Mouse (Mus musculus): ENCODE measurements around the gene Slc44a4. TPM values are rescaled to one million over a fixed set of nuclear protein-coding genes. Genes with fewer than 3 reads are reported as not detected.
A peak's percentile ranks its signal among the peaks of the same experiment; 100 is the strongest.

The Slc44a4 gene
- polyA plus RNA-seq, 1 experiment from 2014 or later = not detected

DNA sequence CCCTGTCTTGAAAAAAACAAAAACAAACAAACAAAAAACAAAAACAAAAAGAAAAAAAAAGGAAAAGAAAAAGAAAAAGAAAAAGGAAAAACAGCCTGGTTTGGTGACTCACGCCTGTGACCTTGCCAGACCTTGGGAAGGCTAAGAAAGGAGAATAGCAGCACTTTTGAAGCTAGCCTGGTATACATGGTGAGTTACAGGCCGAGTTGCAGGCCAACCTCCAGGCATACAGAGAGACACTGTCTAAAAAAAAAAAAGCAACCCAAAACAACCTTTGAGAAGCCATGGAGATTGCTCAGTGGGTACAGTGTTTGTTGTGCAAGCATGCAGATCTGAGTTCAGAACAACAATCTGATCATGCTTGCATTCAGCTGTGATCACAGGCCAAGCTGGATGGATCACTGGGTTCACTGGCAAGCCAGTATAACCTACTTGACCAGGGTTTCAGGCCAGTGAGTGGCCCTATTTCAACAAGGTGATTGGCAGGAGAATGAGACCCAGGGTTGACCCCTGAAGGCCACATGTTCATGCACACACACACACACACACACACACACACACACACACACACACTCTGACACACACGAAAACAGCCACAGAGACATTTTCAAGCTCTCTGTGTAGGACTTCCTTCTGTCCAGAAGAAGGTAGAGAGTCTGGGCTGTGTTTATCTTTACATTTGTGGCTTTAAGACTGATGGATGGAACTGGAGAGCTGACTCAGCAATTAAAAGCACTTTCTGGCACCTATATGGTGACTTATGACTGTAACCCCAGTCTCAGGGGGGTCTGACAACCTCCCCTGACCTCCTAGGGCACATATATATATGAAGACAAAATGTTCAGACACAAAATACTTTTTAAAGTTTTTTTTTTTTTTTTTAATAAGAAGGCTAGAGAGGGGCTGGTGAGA, 61.6 kb downstream of the Slc44a4 start:
- Histone ChIP-seq H3K27ac (no peak overlapping the region), H3K4me1 (replicated peaks) (peaks cover 15% of the 10 kb centered on the region), H3K9me3 (no peaks in the 10 kb centered on the region), H3K4me2 (no peak overlapping the region), H3K9ac (no peak overlapping the region), H3K4me3 (no peak overlapping the region), H3K36me3 (no peaks in the 10 kb centered on the region; the same call in 1 of the 2 replicates), H3K27me3 (peaks cover 14% of the 10 kb centered on the region; the same call in 1 of the 2 replicates)
- no peak for ATAC-seq (ENCODE audit: low FRiP score)
- WGBS = 74% methylated on average over 3 of the region's 3 CpGs

DNA sequence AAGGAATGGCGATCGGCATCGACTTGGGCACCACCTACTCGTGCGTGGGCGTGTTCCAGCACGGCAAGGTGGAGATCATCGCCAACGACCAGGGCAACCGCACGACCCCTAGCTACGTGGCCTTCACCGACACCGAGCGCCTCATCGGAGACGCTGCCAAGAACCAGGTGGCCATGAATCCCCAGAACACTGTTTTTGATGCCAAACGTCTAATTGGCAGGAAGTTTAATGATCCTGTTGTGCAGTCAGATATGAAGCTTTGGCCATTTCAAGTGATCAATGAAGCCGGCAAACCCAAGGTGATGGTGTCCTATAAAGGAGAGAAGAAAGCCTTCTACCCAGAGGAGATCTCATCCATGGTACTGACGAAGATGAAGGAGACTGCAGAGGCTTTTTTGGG, 62.7 kb downstream of the Slc44a4 start:
- H3K4me1 ChIP-seq (replicated peaks) = peaks cover 20% of the 10 kb centered on the region
- WGBS = 95% methylated on average over 20 of the region's 20 CpGs

DNA sequence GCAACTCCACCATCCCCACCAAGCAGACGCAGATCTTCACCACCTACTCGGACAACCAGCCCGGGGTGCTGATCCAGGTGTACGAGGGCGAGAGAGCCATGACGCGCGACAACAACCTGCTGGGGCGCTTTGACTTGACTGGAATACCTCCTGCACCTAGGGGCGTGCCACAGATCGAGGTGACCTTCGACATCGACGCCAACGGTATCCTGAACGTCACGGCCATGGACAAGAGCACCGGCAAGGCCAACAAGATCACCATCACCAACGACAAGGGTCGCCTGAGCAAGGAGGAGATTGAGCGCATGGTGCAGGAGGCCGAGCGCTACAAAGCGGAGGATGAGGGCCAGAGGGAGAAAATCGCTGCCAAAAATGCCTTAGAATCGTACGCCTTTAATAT, 64.0 kb downstream of the Slc44a4 start:
- no peak for ATAC-seq (ENCODE audit: low FRiP score)
- Histone ChIP-seq H3K9me3 (no peaks in the 10 kb centered on the region), H3K9ac (0 out of 2 replicates have a peak overlapping the region, but pooled peaks have one; percentile 8), H3K27ac (no peak overlapping the region), H3K36me3 (no peaks in the 10 kb centered on the region; the same call in 1 of the 2 replicates), H3K4me1 (replicated peaks) (peaks cover 24% of the 10 kb centered on the region), H3K4me3 (no peak overlapping the region), H3K27me3 (peaks cover 7% of the 10 kb centered on the region; the same call in 1 of the 2 replicates), H3K4me2 (no peak overlapping the region)
- 91% methylated on average over 27 of the region's 27 CpGs for WGBS

More for the DNA sequence above, 62.7 kb downstream of the Slc44a4 start:
- peaks cover 14% of the 10 kb centered on the region; the same call in 1 of the 2 replicates for H3K27me3 ChIP-seq
- no peak overlapping the region for H3K4me3 ChIP-seq
- H3K36me3 ChIP-seq = no peaks in the 10 kb centered on the region; the same call in 1 of the 2 replicates
- no peak overlapping the region for H3K4me2 ChIP-seq
- ATAC-seq (ENCODE audit: low FRiP score) = no peak
- H3K9ac ChIP-seq = no peak overlapping the region
- no peak overlapping the region for H3K27ac ChIP-seq
- H3K9me3 ChIP-seq = no peaks in the 10 kb centered on the region

DNA sequence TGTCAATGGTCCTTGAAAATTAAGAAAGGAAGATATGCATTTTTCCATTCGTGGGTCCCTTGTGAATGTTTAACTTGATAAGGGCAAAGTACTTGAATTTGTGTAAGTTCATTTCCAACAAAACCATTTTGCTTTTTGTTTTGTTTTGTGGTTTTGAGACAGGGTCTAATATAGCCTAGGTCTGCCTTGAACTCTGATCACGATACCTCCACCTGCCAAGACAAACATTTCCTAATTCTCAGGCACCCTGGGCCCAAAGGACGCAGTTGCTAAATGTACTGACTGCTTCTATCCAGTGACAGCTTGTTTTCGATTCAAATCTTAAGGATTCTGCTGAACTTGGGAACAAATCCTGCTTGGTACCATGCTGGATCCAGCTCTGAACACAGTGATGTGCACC, 65.4 kb downstream of the Slc44a4 start:
- Histone ChIP-seq H3K27me3 (no peaks in the 10 kb centered on the region), H3K36me3 (no peaks in the 10 kb centered on the region; the same call in 1 of the 2 replicates), H3K27ac (no peak overlapping the region), H3K9me3 (no peaks in the 10 kb centered on the region), H3K4me2 (no peak overlapping the region), H3K9ac (no peak overlapping the region), H3K4me3 (no peak overlapping the region), H3K4me1 (replicated peaks) (peaks cover 24% of the 10 kb centered on the region)
- WGBS = 96% methylated on average over 4 of the region's 4 CpGs
- no peak for ATAC-seq (ENCODE audit: low FRiP score)

Other genes starting within 250 kb of the Slc44a4 start
- gene Tnxb, start 243.9 kb upstream of the Slc44a4 start, polyA plus RNA-seq (2015; fragmentation: Nextera tagmentation; extraction: Ambion mirVana) = 0.09 TPM in 2 replicates
- gene C4b, start 170.6 kb upstream of the Slc44a4 start, polyA plus RNA-seq (2015; fragmentation: Nextera tagmentation; extraction: Ambion mirVana) = 0.09 TPM in 1 of 2 replicates, not detected in the other
- gene Cyp21a1, start 109.9 kb upstream of the Slc44a4 start, polyA plus RNA-seq (2015; fragmentation: Nextera tagmentation; extraction: Ambion mirVana) = not detected in 2 replicates
- 36.5 and 40.5 TPM in 2 replicates for gene Stk19, start 77.5 kb upstream of the Slc44a4 start, polyA plus RNA-seq (2015; fragmentation: Nextera tagmentation; extraction: Ambion mirVana)
- gene Dxo, start 77.4 kb upstream of the Slc44a4 start, polyA plus RNA-seq (2015; fragmentation: Nextera tagmentation; extraction: Ambion mirVana) = 68.9 and 69.6 TPM in 2 replicates
- gene Skiv2l, start 64.3 kb upstream of the Slc44a4 start, polyA plus RNA-seq (2015; fragmentation: Nextera tagmentation; extraction: Ambion mirVana) = 54.1 and 60.4 TPM in 2 replicates
- gene Nelfe, start 64.1 kb upstream of the Slc44a4 start, polyA plus RNA-seq (2015; fragmentation: Nextera tagmentation; extraction: Ambion mirVana) = 82.7 and 88.9 TPM in 2 replicates
- 1.9 TPM in 2 replicates for gene Cfb, start 51.9 kb upstream of the Slc44a4 start, polyA plus RNA-seq (2015; fragmentation: Nextera tagmentation; extraction: Ambion mirVana)
- 13.5 and 13.9 TPM in 2 replicates for gene Zbtb12, start 35.0 kb upstream of the Slc44a4 start, polyA plus RNA-seq (2015; fragmentation: Nextera tagmentation; extraction: Ambion mirVana)
- gene Gm20547, start 32.4 kb upstream of the Slc44a4 start, polyA plus RNA-seq (2015; fragmentation: Nextera tagmentation; extraction: Ambion mirVana) = 0.10 TPM in 1 of 2 replicates, not detected in the other
- gene C2, start 16.2 kb upstream of the Slc44a4 start, polyA plus RNA-seq (2015; fragmentation: Nextera tagmentation; extraction: Ambion mirVana) = 1.4 and 2.3 TPM in 2 replicates
- gene Ehmt2, start 16.0 kb upstream of the Slc44a4 start, polyA plus RNA-seq (2015; fragmentation: Nextera tagmentation; extraction: Ambion mirVana) = 90.1 and 98.0 TPM in 2 replicates
- gene Neu1, start 16.8 kb downstream of the Slc44a4 start, polyA plus RNA-seq (2015; fragmentation: Nextera tagmentation; extraction: Ambion mirVana) = 30.6 and 31.5 TPM in 2 replicates
- 0.26 and 0.32 TPM in 2 replicates for gene Hspa1b, start 44.8 kb downstream of the Slc44a4 start, polyA plus RNA-seq (2015; fragmentation: Nextera tagmentation; extraction: Ambion mirVana)
- gene Gm20481, start 55.4 kb downstream of the Slc44a4 start, polyA plus RNA-seq (2015; fragmentation: Nextera tagmentation; extraction: Ambion mirVana) = not detected in 2 replicates
- 4.0 and 4.6 TPM in 2 replicates for gene Hspa1a, start 57.7 kb downstream of the Slc44a4 start, polyA plus RNA-seq (2015; fragmentation: Nextera tagmentation; extraction: Ambion mirVana)
- gene Hspa1l, start 58.2 kb downstream of the Slc44a4 start, polyA plus RNA-seq (2015; fragmentation: Nextera tagmentation; extraction: Ambion mirVana) = 0.85 and 1.1 TPM in 2 replicates
- 112 and 117 TPM in 2 replicates for gene Lsm2, start 67.4 kb downstream of the Slc44a4 start, polyA plus RNA-seq (2015; fragmentation: Nextera tagmentation; extraction: Ambion mirVana)
- 57.3 TPM in 2 replicates for gene Vars, start 86.5 kb downstream of the Slc44a4 start, polyA plus RNA-seq (2015; fragmentation: Nextera tagmentation; extraction: Ambion mirVana)
- gene Vwa7, start 102.1 kb downstream of the Slc44a4 start, polyA plus RNA-seq (2015; fragmentation: Nextera tagmentation; extraction: Ambion mirVana) = 0.16 and 0.18 TPM in 2 replicates
- 2.5 and 2.9 TPM in 2 replicates for gene Sapcd1, start 113.5 kb downstream of the Slc44a4 start, polyA plus RNA-seq (2015; fragmentation: Nextera tagmentation; extraction: Ambion mirVana)
- 2.7 and 3.5 TPM in 2 replicates for gene Msh5, start 132.3 kb downstream of the Slc44a4 start, polyA plus RNA-seq (2015; fragmentation: Nextera tagmentation; extraction: Ambion mirVana)
- 100 and 102 TPM in 2 replicates for gene Clic1, start 135.5 kb downstream of the Slc44a4 start, polyA plus RNA-seq (2015; fragmentation: Nextera tagmentation; extraction: Ambion mirVana)
- gene Ddah2, start 144.6 kb downstream of the Slc44a4 start, polyA plus RNA-seq (2015; fragmentation: Nextera tagmentation; extraction: Ambion mirVana) = 420 and 426 TPM in 2 replicates
- gene Ly6g6c, start 150.9 kb downstream of the Slc44a4 start, polyA plus RNA-seq (2015; fragmentation: Nextera tagmentation; extraction: Ambion mirVana) = not detected in 2 replicates
- 0.25 and 0.31 TPM in 2 replicates for gene Mpig6b, start 151.7 kb downstream of the Slc44a4 start, polyA plus RNA-seq (2015; fragmentation: Nextera tagmentation; extraction: Ambion mirVana)
- 0.45 TPM in 1 of 2 replicates, not detected in the other for gene Ly6g6e, start 162.4 kb downstream of the Slc44a4 start, polyA plus RNA-seq (2015; fragmentation: Nextera tagmentation; extraction: Ambion mirVana)
- gene Ly6g6d, start 163.6 kb downstream of the Slc44a4 start, polyA plus RNA-seq (2015; fragmentation: Nextera tagmentation; extraction: Ambion mirVana) = 0.61 and 1.1 TPM in 2 replicates
- gene Ly6g6f, start 171.1 kb downstream of the Slc44a4 start, polyA plus RNA-seq (2015; fragmentation: Nextera tagmentation; extraction: Ambion mirVana) = 0.19 and 0.28 TPM in 2 replicates
- gene Abhd16a, start 174.8 kb downstream of the Slc44a4 start, polyA plus RNA-seq (2015; fragmentation: Nextera tagmentation; extraction: Ambion mirVana) = 86.9 and 93.8 TPM in 2 replicates
- 0.36 TPM in 1 of 2 replicates, not detected in the other for gene Ly6g5c, start 193.8 kb downstream of the Slc44a4 start, polyA plus RNA-seq (2015; fragmentation: Nextera tagmentation; extraction: Ambion mirVana)
- 1.1 and 1.9 TPM in 2 replicates for gene Ly6g5b, start 201.0 kb downstream of the Slc44a4 start, polyA plus RNA-seq (2015; fragmentation: Nextera tagmentation; extraction: Ambion mirVana)
- gene Gpank1, start 207.0 kb downstream of the Slc44a4 start, polyA plus RNA-seq (2015; fragmentation: Nextera tagmentation; extraction: Ambion mirVana) = 21.6 and 24.4 TPM in 2 replicates
- 317 and 322 TPM in 2 replicates for gene Csnk2b, start 207.6 kb downstream of the Slc44a4 start, polyA plus RNA-seq (2015; fragmentation: Nextera tagmentation; extraction: Ambion mirVana)
- 10.2 and 11.2 TPM in 2 replicates for gene D17H6S53E, start 211.9 kb downstream of the Slc44a4 start, polyA plus RNA-seq (2015; fragmentation: Nextera tagmentation; extraction: Ambion mirVana)
- gene Apom, start 217.6 kb downstream of the Slc44a4 start, polyA plus RNA-seq (2015; fragmentation: Nextera tagmentation; extraction: Ambion mirVana) = 0.34 and 0.84 TPM in 2 replicates
- 76.5 and 81.9 TPM in 2 replicates for gene Bag6, start 220.7 kb downstream of the Slc44a4 start, polyA plus RNA-seq (2015; fragmentation: Nextera tagmentation; extraction: Ambion mirVana)

Measured in hindbrain, embryonic 13.5 days (tissue).